Mouse (Mus musculus): ENCODE data around the gene H2al1h. TPM values are rescaled to one million over a fixed set of nuclear protein-coding genes. Genes with fewer than 3 reads are reported as not detected.

Gene H2al1h
- polyA plus RNA-seq, 1 experiment from 2014 or later: not detected

DNA sequence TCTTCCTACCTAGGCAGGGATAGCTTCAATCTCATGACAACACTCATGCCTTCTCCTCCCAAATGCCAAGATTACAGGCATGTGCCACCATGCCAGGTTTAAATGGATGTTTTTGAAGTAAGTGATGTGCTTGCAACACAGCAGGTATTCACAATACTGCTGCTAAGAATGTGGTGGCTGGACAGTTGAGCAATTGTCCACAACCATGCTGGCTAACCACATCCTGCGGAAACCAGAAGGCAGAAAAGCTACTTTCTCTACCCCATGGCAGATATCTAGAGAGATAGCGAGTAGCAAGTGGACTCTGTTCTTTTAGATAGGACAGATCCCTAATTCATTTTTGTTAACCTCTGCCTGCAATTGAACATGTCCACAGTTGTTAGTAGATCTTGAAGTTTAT lies 40.0 kb downstream of the H2al1h start:
- Histone ChIP-seq H3K27me3 (ENCODE audit: control insufficient read depth, insufficient read depth, low read length) (no peaks in the 10 kb centered on the region), H3K4me3 (replicated peaks; ENCODE audit: low read depth, low read length) (no peak overlapping the region), H3K36me3 (ENCODE audit: control insufficient read depth, insufficient read depth, low read length) (no peaks in the 10 kb centered on the region), H3K4me1 (ENCODE audit: control insufficient read depth, insufficient read depth, low read length) (no peaks in the 10 kb centered on the region), H3K27ac (replicated peaks; ENCODE audit: low read depth, low read length) (no peak overlapping the region), H3K9me3 (ENCODE audit: control insufficient read depth, low read length) (no peaks in the 10 kb centered on the region), H3K4me2 (ENCODE audit: low read length) (no peak overlapping the region), H3K9ac (replicated peaks; ENCODE audit: low read length) (no peak overlapping the region)
- no peak for DNase-seq
- ATAC-seq (ENCODE audit: low FRiP score, low TSS enrichment): no peak
- WGBS: 95% methylated on average over 2 of the region's 2 CpGs

DNA sequence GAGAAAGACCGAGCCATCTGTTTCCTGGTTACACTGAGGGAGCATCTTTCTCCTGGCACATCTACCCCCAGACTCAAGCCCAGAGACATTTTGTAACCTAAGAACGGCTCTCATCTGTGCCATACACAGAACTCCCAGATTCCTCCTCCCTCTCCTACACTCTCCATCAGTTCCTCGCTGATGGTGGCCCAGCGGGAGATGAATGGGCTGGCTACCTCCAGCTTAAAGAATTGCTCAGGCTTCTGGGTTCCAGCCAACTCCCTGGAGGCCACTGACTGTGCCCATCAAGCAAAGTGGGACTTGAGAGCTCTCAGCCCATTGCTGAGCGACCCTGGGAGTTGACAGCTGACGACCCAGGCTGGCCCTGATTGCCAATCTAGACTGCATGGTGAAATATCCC lies 42.6 kb downstream of the H2al1h start:
- Histone ChIP-seq H3K4me1 (ENCODE audit: control insufficient read depth, insufficient read depth, low read length) (no peaks in the 10 kb centered on the region), H3K4me3 (replicated peaks; ENCODE audit: low read depth, low read length) (no peak overlapping the region), H3K9me3 (ENCODE audit: control insufficient read depth, low read length) (no peaks in the 10 kb centered on the region), H3K4me2 (ENCODE audit: low read length) (no peak overlapping the region), H3K36me3 (ENCODE audit: control insufficient read depth, insufficient read depth, low read length) (no peaks in the 10 kb centered on the region), H3K9ac (replicated peaks; ENCODE audit: low read length) (no peak overlapping the region), H3K27ac (replicated peaks; ENCODE audit: low read depth, low read length) (no peak overlapping the region), H3K27me3 (ENCODE audit: control insufficient read depth, insufficient read depth, low read length) (no peaks in the 10 kb centered on the region)
- 48% methylated on average over 6 of the region's 6 CpGs for WGBS
- DNase-seq: peak; percentile 26
- no peak for ATAC-seq (ENCODE audit: low FRiP score, low TSS enrichment)

DNA sequence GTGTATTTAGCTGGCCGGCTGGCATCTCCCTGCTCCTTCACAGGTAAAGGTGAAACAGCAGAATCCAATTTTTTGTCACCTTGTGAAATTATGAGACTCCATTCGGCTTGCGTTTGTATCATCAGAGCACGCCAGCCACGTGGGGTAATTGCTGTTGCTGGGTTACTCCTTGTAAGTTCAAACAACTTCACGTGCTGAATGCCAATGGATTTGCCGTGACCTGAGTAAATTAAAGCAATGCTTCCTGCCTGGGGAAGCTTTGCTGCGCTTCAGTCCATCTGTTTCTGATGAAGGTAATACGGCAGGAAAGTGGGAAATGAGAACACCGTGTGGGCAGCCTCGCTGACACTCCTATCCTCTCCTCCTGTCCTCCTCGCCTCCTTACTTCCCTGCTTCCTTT lies 43.9 kb downstream of the H2al1h start:
- DNase-seq: peak; percentile 71
- H3K27me3 ChIP-seq (ENCODE audit: control insufficient read depth, insufficient read depth, low read length): no peaks in the 10 kb centered on the region
- H3K27ac ChIP-seq (replicated peaks; ENCODE audit: low read depth, low read length): no peak overlapping the region
- no peak overlapping the region for H3K9ac ChIP-seq (replicated peaks; ENCODE audit: low read length)
- no peaks in the 10 kb centered on the region for H3K36me3 ChIP-seq (ENCODE audit: control insufficient read depth, insufficient read depth, low read length)
- H3K4me1 ChIP-seq (ENCODE audit: control insufficient read depth, insufficient read depth, low read length): no peaks in the 10 kb centered on the region
- no peak for ATAC-seq (ENCODE audit: low FRiP score, low TSS enrichment)
- H3K4me2 ChIP-seq (ENCODE audit: low read length): no peak overlapping the region
- H3K4me3 ChIP-seq (replicated peaks; ENCODE audit: low read depth, low read length): no peak overlapping the region
- WGBS: 45% methylated on average over 12 of the region's 12 CpGs
- H3K9me3 ChIP-seq (ENCODE audit: control insufficient read depth, low read length): no peaks in the 10 kb centered on the region

Other genes with a start within 250 kb of the H2al1h start
- gene H2al1a, start 22.2 kb upstream of the H2al1h start, polyA plus RNA-seq (2014; fragmentation: Nextera tagmentation; extraction: Ambion mirVana): not detected in 2 replicates
- not detected in 2 replicates for gene H2al1b, start 19.1 kb upstream of the H2al1h start, polyA plus RNA-seq (2014; fragmentation: Nextera tagmentation; extraction: Ambion mirVana)
- gene H2al1c, start 15.8 kb upstream of the H2al1h start, polyA plus RNA-seq (2014; fragmentation: Nextera tagmentation; extraction: Ambion mirVana): not detected in 2 replicates
- gene H2al1d, start 12.7 kb upstream of the H2al1h start, polyA plus RNA-seq (2014; fragmentation: Nextera tagmentation; extraction: Ambion mirVana): not detected in 2 replicates
- not detected in 2 replicates for gene H2al1e, start 9.6 kb upstream of the H2al1h start, polyA plus RNA-seq (2014; fragmentation: Nextera tagmentation; extraction: Ambion mirVana)
- not detected in 2 replicates for gene H2al1f, start 6.3 kb upstream of the H2al1h start, polyA plus RNA-seq (2014; fragmentation: Nextera tagmentation; extraction: Ambion mirVana)
- gene H2al1g, start 3.2 kb upstream of the H2al1h start, polyA plus RNA-seq (2014; fragmentation: Nextera tagmentation; extraction: Ambion mirVana): not detected in 2 replicates
- gene H2al1i, start 3.2 kb downstream of the H2al1h start, polyA plus RNA-seq (2014; fragmentation: Nextera tagmentation; extraction: Ambion mirVana): not detected in 2 replicates
- gene H2al1j, start 6.3 kb downstream of the H2al1h start, polyA plus RNA-seq (2014; fragmentation: Nextera tagmentation; extraction: Ambion mirVana): not detected in 2 replicates